Mouse (Mus musculus): ENCODE data around the gene Rac2. TPM values are rescaled to one million over a fixed set of nuclear protein-coding genes. Genes with fewer than 3 reads are reported as not detected.
A peak's percentile ranks its signal among the peaks of the same experiment; 100 is the strongest.

The Rac2 gene
- total and polyA plus RNA-seq, 3 experiments, result 160 to 942 (median 453) TPM

DNA sequence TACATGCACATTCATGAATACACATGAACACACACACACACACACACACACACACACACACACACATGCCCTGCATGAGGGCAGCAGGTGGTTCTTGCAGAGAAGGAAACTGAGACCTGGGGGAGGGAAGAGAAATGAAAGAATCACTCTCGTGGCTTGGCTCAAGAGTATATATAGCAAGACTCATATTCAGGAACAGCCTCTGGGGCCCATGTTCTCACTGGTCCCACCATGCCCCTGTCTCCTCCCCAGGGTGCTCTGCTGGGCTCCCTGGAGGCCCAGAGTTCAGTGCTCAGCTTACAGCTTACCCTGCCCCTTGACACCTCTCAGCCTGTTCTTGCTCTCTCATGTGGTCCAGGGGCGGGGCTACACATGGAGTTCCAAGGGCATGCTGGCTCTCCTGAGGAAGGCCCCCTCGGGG lies 32.8 kb upstream of the Rac2 start:
- Histone ChIP-seq H3K27ac (ENCODE audit: insufficient read depth, low read depth) (peak overlapping the region; percentile 56), H3K79me2 (replicated peaks; ENCODE audit: control insufficient read depth, extremely low read depth, insufficient read depth, poor library complexity, severe bottlenecking) (no peaks in the 10 kb centered on the region), H3K36me3 (replicated peaks in 1 of 2; ENCODE audit: control insufficient read depth in 1 of 2, insufficient read depth in 1 of 2, low read length in 1 of 2) (peaks cover 68 to 96% of the 10 kb centered on the region in 2 experiments), H3K4me1 (ENCODE audit: control insufficient read depth in 1 of 2, insufficient read depth in 2 of 2) (peaks cover 47 to 77% of the 10 kb centered on the region in 2 experiments), H3K4me2 (ENCODE audit: insufficient read depth, low read depth, poor library complexity, severe bottlenecking) (peak overlapping the region; percentile 14; the same call in 1 of the 2 replicates), H3K9ac (ENCODE audit: insufficient read depth, low read depth) (no peak overlapping the region), H3K4me3 (replicated peaks in 1 of 3; ENCODE audit: low read depth in 2 of 3, low read length in 2 of 3, poor library complexity in 1 of 3) (no peak overlapping the region), H3K9me3 (replicated peaks; ENCODE audit: low read length) (peaks cover 14% of the 10 kb centered on the region), H3K27me3 (replicated peaks) (no peaks in the 10 kb centered on the region)
- TF ChIP-seq ZNF384 (IDR thresholded peaks at IDR 0.05; ENCODE audit: low read depth, low read length), result no peak
- TF ChIP-seq ETS1 (conservative IDR thresholded peaks at IDR 0.05; ENCODE audit: low read depth, low read length), result peak; percentile 79
- TF ChIP-seq MYC (IDR thresholded peaks at IDR 0.05; ENCODE audit: low read depth, low read length), result peak; percentile 86
- TF ChIP-seq NELFE (IDR thresholded peaks at IDR 0.05; ENCODE audit: low read depth, low read length), result no peak
- TF ChIP-seq ZMIZ1 (IDR thresholded peaks at IDR 0.05; ENCODE audit: low read depth, low read length), result no peak
- no peak for TF ChIP-seq TBP (conservative IDR thresholded peaks at IDR 0.05; ENCODE audit: low read depth, low read length)
- TF ChIP-seq ZKSCAN1 (IDR thresholded peaks at IDR 0.05; ENCODE audit: borderline replicate concordance, low read depth, low read length), result no peak
- TF ChIP-seq SIN3A (IDR thresholded peaks at IDR 0.05; ENCODE audit: low read length), result peak; percentile 44; the same call in 1 of the 2 replicates
- peak; percentile 48; the same call in 1 of the 2 replicates for TF ChIP-seq CHD2 (IDR thresholded peaks at IDR 0.05; ENCODE audit: low read length)
- TF ChIP-seq NRF1 (IDR thresholded peaks at IDR 0.05; ENCODE audit: low read depth, low read length), result no peak
- TF ChIP-seq CTCF (conservative IDR thresholded peaks at IDR 0.05 in 1 of 2, IDR thresholded peaks at IDR 0.05 in 1 of 2; ENCODE audit: low read depth in 2 of 2, low read length in 2 of 2), result no peak
- peak; percentile 87 for TF ChIP-seq BHLHE40 (IDR thresholded peaks at IDR 0.05; ENCODE audit: low read depth, low read length)
- TF ChIP-seq USF2 (conservative IDR thresholded peaks at IDR 0.05; ENCODE audit: low read depth, low read length), result no peak
- peak; percentile 72; the same call in 1 of the 2 replicates for TF ChIP-seq MXI1 (IDR thresholded peaks at IDR 0.05; ENCODE audit: low read depth, low read length)
- no peak for TF ChIP-seq RCOR1 (conservative IDR thresholded peaks at IDR 0.05; ENCODE audit: low read depth, low read length)
- TF ChIP-seq ELF1 (IDR thresholded peaks at IDR 0.05; ENCODE audit: low read depth, low read length), result no peak; the same call in 1 of the 2 replicates
- TF ChIP-seq KAT2A (IDR thresholded peaks at IDR 0.05; ENCODE audit: insufficient replicate concordance, low read length), result 0 out of 2 replicates have a peak, but pooled peaks have one; percentile 71
- no peak for TF ChIP-seq JUN (IDR thresholded peaks at IDR 0.05; ENCODE audit: insufficient read depth, low read depth, low read length)
- no peak; the same call in 1 of the 2 replicates for TF ChIP-seq SMC3 (IDR thresholded peaks at IDR 0.05; ENCODE audit: low read depth, low read length)
- TF ChIP-seq E2F4 (IDR thresholded peaks at IDR 0.05; ENCODE audit: insufficient replicate concordance, low read depth, low read length), result no peak
- TF ChIP-seq JUND (conservative IDR thresholded peaks at IDR 0.05; ENCODE audit: low read depth, low read length), result no peak
- TF ChIP-seq HCFC1 (IDR thresholded peaks at IDR 0.05; ENCODE audit: low read depth, low read length), result peak; percentile 22; the same call in 1 of the 2 replicates
- TF ChIP-seq USF1 (IDR thresholded peaks at IDR 0.05; ENCODE audit: low read depth, low read length), result no peak
- TF ChIP-seq GABPA (IDR thresholded peaks at IDR 0.05; ENCODE audit: insufficient replicate concordance, low read depth, low read length), result no peak
- TF ChIP-seq IRF4 (IDR thresholded peaks at IDR 0.05; ENCODE audit: low read depth, low read length), result peak; percentile 75
- no peak for TF ChIP-seq UBTF (IDR thresholded peaks at IDR 0.05; ENCODE audit: low read depth, low read length)
- no peak for TF ChIP-seq CHD1 (IDR thresholded peaks at IDR 0.05; ENCODE audit: low read depth, low read length)
- TF ChIP-seq ZC3H11A (IDR thresholded peaks at IDR 0.05; ENCODE audit: low read depth, low read length), result no peak
- TF ChIP-seq MAX (IDR thresholded peaks at IDR 0.05; ENCODE audit: low read length), result peak; percentile 76
- TF ChIP-seq EP300 (IDR thresholded peaks at IDR 0.05; ENCODE audit: low read length), result peak; percentile 75
- TF ChIP-seq TCF12 (IDR thresholded peaks at IDR 0.05; ENCODE audit: low read depth, low read length), result peak; percentile 86
- TF ChIP-seq MAFK (IDR thresholded peaks at IDR 0.05; ENCODE audit: insufficient replicate concordance, low read length), result no peak
- TF ChIP-seq MEF2A (IDR thresholded peaks at IDR 0.05; ENCODE audit: borderline replicate concordance, low read depth, low read length), result peak; percentile 89
- TF ChIP-seq POLR2A (IDR thresholded peaks at IDR 0.05; ENCODE audit: low read depth, low read length), result peak; percentile 37; the same call in 1 of the 2 replicates
- no peak for TF ChIP-seq POLR2AphosphoS2 (IDR thresholded peaks at IDR 0.05; ENCODE audit: low read depth, low read length)
- TF ChIP-seq MAZ (IDR thresholded peaks at IDR 0.05; ENCODE audit: low read depth, low read length), result peak; percentile 88; the same call in 1 of the 2 replicates
- peak; percentile 87 for DNase-seq (ENCODE audit: extremely low read depth)
- dilution Hi-C loops (cut with MboI; ENCODE audit: extremely low pct_ligation_motif_present, extremely low pct_unique_long_range_greater_than_20kb, low sequenced_read_pairs), result no loop called here
- in situ Hi-C loops (cut with MboI; ENCODE audit: low pct_ligation_motif_present, low pct_unique_long_range_greater_than_20kb, low sequenced_read_pairs), result no loop called here

Measured in CH12.LX (cell line).